Mouse (Mus musculus): ENCODE measurements around the gene Sh2d3c. TPM values are rescaled to one million over a fixed set of nuclear protein-coding genes. Genes with fewer than 3 reads are reported as not detected.

Gene Sh2d3c
- polyA plus RNA-seq, 2 experiments from 2014 or later: 54.0 to 90.6 TPM

GRCm38 (mm10) chr2:32700966-32701743, 19.7 kb upstream of the Sh2d3c start:
- no peak for ATAC-seq

DNA sequence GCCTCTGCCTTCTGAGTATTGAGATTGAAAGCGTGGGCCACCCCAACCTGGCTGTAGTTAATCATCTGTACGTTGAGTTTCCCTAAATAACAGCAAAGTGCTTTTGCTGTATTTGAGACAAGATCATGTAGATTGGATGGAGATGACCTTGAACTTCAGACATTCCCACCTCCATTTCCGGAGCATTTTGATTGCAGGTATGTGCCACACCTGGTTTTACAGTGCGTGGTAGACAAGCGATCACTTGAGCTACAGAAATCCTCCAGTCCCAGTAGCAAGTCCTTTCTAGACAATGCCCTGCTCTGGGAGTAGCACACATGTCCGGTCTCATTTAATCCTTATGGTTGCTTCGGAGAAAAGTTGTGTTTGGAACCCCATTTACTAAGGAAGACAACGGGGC, 17.8 kb upstream of the Sh2d3c start:
- ATAC-seq: no peak

- no peak for ATAC-seq
These were observed 16.8 kb upstream of the Sh2d3c start, which contains the start of gene Fpgs for GRCm38 (mm10) chr2:32704021-32704421. TSS of gene Fpgs (minus strand) at chr2:32704145.

GRCm38 (mm10) chr2:32705018-32705417, 15.8 kb upstream of the Sh2d3c start:
- ATAC-seq: no peak

DNA sequence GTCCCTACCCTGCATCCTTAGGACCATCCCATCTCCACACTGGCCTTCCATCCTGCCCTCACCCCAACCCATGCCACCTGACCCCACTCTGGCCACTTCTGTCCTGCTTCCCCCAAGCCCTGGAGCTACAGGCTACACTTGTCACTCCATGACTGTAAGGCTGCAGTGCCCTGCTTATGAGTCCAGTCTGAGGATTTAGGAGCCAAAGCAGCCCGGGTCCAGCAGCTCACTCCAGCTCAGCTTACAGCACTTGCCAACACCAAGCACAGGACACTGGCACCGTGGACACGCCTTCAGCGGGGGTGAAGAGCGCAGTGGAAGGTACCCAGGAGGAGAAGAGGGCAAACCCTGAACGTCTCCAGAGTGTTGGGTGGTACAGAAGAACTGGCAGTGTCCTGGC, 13.9 kb upstream of the Sh2d3c start:
- ATAC-seq: no peak

DNA sequence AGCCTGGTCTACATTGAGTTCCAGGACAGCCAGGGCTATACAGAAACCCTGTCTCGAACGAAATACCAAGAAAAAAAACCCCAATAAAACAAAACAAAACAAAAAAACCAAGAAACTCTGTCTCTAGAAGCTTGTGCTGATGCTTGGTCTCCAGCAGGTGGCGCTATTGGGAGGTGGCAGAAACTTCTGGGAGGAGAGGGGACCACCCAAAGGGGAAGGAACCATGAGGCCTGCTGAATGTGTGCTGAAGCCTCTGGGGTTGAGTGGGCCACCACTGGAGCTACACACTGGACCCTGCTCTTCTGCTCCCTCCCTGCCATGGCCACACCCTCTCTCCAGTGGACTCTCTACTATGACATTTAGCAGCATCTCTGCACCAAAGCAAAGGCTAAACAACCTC, 12.2 kb upstream of the Sh2d3c start:
- ATAC-seq: no peak

DNA sequence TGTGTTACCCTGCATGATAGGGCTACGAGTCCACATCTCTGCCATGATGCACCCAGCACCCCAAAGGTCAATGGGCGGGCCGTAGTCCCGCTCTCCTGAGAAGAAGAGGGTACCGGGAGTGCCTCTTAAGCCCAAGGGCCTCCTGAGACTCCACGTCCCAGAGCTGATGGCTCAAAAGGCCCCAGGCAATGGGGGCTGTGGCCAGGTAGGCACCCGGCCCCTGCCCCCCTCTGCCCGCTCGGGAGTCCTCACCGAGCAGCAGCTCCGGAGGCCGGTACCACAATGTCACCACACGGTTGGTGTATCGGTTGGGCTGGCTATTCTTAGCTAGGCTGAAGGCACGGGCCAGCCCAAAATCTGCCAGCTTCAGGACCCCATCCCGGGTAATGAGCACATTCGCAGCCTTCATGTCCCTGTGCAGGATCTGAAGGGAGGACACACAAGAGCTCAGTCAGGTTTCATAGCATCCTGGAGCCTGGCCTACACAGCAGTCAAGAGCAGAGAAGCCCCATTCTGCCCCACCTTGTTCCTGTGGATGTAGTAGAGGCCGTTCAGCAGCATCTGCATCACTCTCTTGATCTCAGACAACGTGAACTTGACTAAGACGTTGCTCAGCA, 11.2 kb upstream of the Sh2d3c start:
- no peak for ATAC-seq

- ATAC-seq: no peak
These were observed 10.4 kb upstream of the Sh2d3c start for GRCm38 (mm10) chr2:32710425-32710824.

GRCm38 (mm10) chr2:32711301-32712056, 9.4 kb upstream of the Sh2d3c start:
- no peak for ATAC-seq

- no peak for ATAC-seq
These were observed 8.7 kb upstream of the Sh2d3c start for GRCm38 (mm10) chr2:32712108-32712551.

- ATAC-seq: peak; percentile 64
These were observed 8.3 kb upstream of the Sh2d3c start for GRCm38 (mm10) chr2:32712586-32712933.

GRCm38 (mm10) chr2:32712934-32713817, 7.7 kb upstream of the Sh2d3c start, which contains the start of gene Cdk9:
TSS of gene Cdk9 (minus strand) at chr2:32713076.
- ATAC-seq: peak; percentile 67

GRCm38 (mm10) chr2:32714117-32714986, 6.5 kb upstream of the Sh2d3c start:
- ATAC-seq: peak; percentile 44

- ATAC-seq: peak; percentile 44
These were observed 5.8 kb upstream of the Sh2d3c start for GRCm38 (mm10) chr2:32714987-32715425.

DNA sequence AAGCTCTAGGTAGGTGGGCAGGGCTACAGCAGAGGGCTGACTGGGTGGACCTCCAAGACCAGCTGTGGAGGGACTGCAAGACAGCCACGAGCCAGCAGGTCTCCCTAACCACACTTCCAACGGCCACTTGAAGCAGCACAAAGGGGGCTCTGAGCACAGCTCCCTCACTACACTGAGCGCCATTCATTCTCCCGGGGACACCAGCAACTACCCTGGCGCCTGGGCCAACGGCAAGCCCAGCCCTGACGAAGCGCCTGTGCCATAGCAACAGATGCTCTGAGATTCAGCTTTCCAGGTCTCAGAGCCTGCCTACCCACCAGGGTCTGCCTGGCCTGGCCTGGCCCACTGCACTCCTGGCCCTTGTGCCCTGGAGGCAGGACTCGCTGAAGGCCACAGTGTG, 2.1 kb upstream of the Sh2d3c start:
- no peak for ATAC-seq

DNA sequence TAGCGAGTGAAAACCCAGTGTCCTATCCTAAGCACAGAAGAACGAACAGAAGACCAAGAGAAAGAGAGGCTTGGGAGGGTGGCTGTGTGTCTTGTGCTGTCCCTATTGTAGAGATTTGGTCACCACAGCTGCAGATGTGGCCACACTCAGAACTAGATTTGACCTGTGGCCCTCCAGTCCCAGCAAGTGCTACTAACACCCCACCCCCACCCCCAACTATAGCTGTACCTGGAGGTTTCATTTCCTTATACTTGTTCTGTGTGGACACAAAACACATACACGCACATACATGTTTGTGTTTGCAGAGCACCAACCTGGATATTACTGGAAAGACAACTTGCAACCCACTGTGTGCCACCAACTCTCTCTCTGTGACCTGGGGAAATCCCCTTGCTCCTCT, 802 bp upstream of the Sh2d3c start:
- no peak for ATAC-seq

DNA sequence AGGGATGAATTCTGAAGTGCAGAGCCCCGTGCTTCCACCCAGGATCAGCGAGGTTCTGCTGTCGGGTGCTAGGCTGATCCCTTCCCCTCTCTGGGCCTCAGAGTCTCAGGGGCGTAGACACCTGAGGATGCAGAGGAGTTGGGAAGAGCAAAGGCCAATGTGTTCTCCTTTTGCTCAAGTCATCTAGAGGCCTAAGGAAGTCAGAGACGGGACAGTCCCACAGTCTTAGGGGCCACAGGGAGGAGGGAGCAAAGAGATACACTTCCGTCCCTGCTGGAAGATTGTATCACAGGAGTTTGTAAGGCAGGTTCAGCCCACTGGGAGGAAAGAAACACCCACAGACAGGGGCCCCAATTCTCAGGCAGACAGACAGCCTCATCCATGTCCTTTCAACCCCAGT, 1.2 kb downstream of the Sh2d3c start:
- peak; percentile 68 for ATAC-seq

GRCm38 (mm10) chr2:32722581-32722980, 1.7 kb downstream of the Sh2d3c start:
- peak; percentile 16 for ATAC-seq

DNA sequence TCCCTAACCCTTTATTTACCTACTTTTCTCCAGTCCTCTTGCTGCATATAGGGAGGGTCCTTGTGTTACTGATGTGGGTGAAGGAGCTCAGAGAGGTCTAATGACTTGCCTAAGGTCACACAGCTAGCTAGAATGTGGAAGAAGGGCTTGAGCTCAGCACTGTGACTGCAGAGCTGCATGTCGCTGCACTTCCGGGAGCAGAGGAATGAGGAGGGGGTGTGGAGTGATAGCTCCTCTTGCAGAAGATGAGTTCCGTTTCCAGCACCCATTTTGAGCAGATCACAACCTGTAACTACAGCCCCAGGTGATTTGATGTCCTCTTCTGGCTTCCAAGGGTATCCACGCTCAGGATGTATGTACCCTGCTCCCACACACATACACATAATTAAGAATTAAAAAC, 3.3 kb downstream of the Sh2d3c start:
- ATAC-seq: no peak

GRCm38 (mm10) chr2:32724832-32725790, 4.3 kb downstream of the Sh2d3c start:
- peak; percentile 57 for ATAC-seq
